Mouse (Mus musculus) gastrocnemius, postnatal 4 days (tissue): ENCODE results near the gene Atrip. TPM values are rescaled to one million over a fixed set of nuclear protein-coding genes. Genes with fewer than 3 reads are reported as not detected.

Experiments used
- DNase-seq, 2 experiments: peaks; one replicate each; pipeline ENCODE4 v3.0.0; 2021 to 2022; ENCODE audit warnings: low spot score in 2 of 2, mixed read lengths in 2 of 2
- total RNA-seq, 2 experiments: library from RNA; stranded (reverse); gene quantifications; 2 replicates each; pipeline ENCODE4 v1.2.3; 2021

Atrip gene
- total RNA-seq, 2 experiments from 2014 or later: 10.4 to 13.5 TPM

GRCm38 (mm10) chr9:109039681-109040080 lies 34.2 kb downstream of the Atrip start:
- DNase-seq: peak; percentile 7 to 12

- peak in 1 of 2 experiments; percentile 59 for DNase-seq
Measured at GRCm38 (mm10) chr9:109038901-109039364, 35.0 kb downstream of the Atrip start.

GRCm38 (mm10) chr9:109038086-109038895 lies 35.6 kb downstream of the Atrip start, which contains the start of gene Shisa5:
Gene Shisa5 (plus strand): TSS chr9:109038565.
- peak; percentile 80 to 85 for DNase-seq

GRCm38 (mm10) chr9:109032435-109032834 lies 41.5 kb downstream of the Atrip start:
- DNase-seq: peak in 1 of 2 experiments; percentile 12

DNA sequence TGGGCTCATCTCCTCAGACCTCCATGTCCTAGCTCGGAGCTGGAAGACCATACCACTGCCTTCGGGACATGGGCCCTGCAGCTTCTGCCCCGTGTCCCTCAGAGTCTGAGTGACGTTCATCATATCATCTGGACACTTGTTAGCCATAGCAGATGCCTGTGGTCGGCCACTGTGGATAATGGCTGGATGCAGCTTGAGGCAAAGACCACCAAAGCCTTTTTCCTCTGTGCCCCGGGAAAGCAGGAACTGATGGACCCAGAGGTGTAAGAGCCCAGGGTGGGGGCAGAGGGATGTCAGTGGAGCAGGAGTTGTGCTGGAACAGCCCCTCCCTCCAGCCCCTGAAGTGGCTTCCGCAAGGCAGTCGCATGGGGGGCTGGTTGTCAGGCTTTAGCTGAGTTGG lies 42.2 kb downstream of the Atrip start:
- DNase-seq: peak; percentile 4 to 12

DNA sequence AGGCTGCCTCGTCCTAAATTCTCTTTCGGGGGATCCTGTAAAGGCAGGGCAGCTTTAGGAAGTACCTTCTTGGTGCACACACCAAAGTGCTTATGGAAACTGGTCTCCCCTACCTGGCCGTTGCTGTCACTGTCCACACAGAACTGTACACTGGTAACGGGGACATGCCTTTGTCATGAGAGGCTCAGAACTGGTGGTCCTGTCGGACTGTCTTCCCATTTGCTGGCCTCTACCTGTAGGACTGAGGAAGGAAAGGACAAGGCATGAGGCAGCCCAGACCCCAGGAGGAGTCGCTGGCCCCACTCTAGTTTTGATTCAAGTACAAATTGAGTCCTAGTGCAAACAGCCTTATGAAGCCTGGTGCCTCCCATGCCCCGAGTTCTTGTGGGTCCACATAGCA lies 42.9 kb downstream of the Atrip start:
- peak in 1 of 2 experiments; percentile 6 for DNase-seq

DNA sequence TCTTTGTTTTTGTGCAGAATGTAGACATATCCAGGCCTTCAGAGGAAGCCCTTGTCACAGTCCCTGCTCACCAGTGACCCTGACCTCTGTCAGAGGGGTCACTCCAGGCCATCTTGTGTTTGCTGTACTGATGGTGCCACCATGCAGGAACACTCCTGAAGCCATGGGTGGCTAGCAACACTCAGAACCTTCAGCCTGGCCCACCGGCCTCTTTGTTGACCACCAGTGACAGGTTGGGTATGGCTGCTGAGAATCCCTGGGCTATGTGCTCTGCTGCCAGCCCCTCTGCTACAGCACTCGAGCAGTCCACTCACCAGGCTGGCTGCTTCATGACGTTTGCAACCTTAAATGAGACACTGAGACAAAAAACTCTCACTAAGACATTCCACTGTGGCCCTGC lies 43.6 kb downstream of the Atrip start:
- peak in 1 of 2 experiments; percentile 6 for DNase-seq

- DNase-seq: peak; percentile 6 to 10
Measured at GRCm38 (mm10) chr9:109028919-109029318, 45.0 kb downstream of the Atrip start.

- DNase-seq: peak in 1 of 2 experiments; percentile 4
Measured at GRCm38 (mm10) chr9:109028421-109028820, 45.5 kb downstream of the Atrip start.

DNA sequence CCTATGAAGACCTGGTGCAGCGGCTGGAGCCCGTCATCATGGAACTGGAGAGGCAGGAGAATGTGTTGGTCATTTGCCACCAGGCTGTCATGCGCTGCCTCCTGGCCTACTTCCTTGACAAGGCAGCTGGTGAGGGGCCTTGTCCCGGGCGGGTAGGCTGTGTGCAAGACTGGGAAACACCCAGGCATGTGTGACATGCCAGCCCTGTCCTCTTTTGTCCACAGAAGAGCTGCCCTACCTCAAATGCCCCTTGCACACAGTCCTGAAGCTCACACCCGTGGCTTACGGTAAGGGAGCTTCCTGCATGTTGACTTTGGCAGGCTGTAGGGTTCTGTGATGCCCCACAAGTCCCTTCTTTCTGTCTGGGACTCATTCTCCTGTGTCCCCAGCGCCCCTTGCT lies 46.4 kb downstream of the Atrip start:
- peak; percentile 18 to 40 for DNase-seq

- peak in 1 of 2 experiments; percentile 6 for DNase-seq
Measured at GRCm38 (mm10) chr9:109022866-109023685, 50.8 kb downstream of the Atrip start.

GRCm38 (mm10) chr9:109021428-109021827 lies 52.5 kb downstream of the Atrip start:
- DNase-seq: peak in 1 of 2 experiments; percentile 8

DNA sequence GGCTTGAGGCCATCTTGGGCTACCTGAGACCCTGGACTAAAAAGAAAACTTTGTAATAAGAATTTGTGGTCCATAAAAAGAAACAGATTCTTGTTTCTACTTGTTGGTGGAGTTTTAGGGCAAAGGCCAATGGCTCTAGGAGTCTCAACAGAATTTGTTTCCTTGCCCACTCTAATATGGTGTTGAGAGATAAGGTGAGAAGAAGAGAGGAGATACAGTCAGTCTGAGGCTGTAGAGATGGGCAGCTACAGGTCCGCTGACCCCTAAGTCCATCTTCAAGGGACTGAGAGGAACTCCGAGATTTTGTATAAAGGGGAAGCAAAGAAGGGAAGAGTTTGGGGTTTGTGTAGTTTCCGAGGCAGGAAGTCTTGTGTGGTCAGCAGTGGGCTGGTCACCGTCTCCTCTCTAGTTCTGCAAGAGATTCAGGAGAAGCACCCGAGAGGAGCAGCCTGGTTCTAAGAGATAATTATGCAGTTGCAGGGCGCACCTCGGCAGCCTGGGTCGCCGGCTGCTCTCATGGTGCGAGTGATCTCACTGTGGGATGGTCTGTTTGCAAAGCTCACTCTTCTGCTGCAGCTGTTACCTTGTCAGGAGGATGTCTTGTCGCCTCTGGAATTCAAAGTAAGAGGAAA lies 56.8 kb downstream of the Atrip start:
- no peak for DNase-seq

- no peak for DNase-seq
Measured at GRCm38 (mm10) chr9:109015397-109015796, 58.5 kb downstream of the Atrip start.

- no peak for DNase-seq
Measured at GRCm38 (mm10) chr9:109010316-109010690, 63.6 kb downstream of the Atrip start.

DNA sequence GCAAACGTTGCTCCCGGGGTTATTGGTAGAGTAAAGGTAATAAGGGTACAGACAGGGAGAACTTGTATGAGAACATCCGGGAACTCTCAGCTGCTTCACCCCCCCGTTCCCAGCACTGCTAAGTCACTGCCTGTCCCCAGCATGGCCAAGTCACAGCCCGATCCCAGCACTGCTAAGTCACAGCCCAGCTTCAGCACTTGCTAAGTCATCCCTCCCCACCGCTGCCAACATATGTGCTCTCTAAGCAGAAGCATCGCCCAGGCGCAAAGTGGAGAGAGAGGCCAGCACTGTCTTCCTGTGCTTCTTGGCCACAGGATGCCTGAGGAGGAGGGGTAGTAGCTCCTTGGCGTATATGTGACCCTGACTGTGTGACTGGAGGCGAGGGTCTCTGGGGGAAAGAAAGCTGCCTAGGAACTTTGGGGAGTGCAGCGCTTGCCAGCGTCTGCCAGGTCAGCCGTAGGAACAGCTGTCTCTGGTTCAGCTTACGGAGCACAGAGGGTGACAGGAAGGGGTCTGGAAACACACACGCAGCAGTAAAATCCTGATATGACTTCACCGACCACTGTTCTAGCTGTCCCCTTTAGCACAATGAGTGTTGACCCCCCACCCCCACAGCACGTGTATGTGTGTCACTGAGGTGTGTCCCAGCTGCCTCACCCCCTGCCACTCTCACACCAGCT lies 64.1 kb downstream of the Atrip start:
- peak in 1 of 2 experiments; percentile 63 for DNase-seq

GRCm38 (mm10) chr9:109008994-109009635 lies 64.8 kb downstream of the Atrip start:
- DNase-seq: no peak

DNA sequence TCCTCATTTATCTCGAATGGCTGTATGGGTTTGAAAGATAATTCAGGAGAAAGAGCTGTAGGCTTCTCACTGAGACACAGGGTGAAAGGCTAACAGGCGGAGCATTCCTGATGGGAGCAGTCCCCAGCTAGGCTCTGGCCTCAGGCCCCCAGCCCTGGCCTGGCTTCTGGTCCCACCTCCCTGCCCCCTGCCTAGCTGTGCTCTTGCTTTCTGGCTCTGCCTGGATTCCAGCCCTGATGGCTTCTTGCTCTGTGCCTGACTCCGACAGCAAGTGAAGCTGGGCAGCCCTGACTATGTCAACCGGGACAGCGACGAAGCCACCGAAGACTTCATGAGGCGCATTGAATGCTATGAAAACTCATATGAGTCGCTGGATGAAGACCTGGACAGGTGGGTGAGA lies 65.8 kb downstream of the Atrip start:
- no peak for DNase-seq
